Mouse (Mus musculus) hindbrain, embryonic 11.5 days (tissue): Measurements from ENCODE around the gene Slco2b1. TPM values are rescaled to one million over a fixed set of nuclear protein-coding genes. Genes with fewer than 3 reads are reported as not detected.

ENCODE experiments used
- ATAC-seq: fragments of 200-750 bp; cut with Nextera tagmentation; 2 replicates; pipeline ENCODE4 v1.8.0; 2017; ENCODE audit warnings: mild to moderate bottlenecking, moderate TSS enrichment, moderate library complexity; ENCODE audit not compliant: low FRiP score
- DNase-seq: peaks from one replicate; pipeline ENCODE4 v3.0.0-alpha.2; 2015; ENCODE audit warnings: low spot score
- H3K27ac ChIP-seq: fragments of 300-500 bp; sonication (generic); 2 replicates; pipeline ENCODE4 v1.5.1; 2014; ENCODE audit warnings: mild to moderate bottlenecking, low read depth, low read length
- H3K27me3 ChIP-seq: fragments of 300-500 bp; sonication (generic); 2 replicates; pipeline ENCODE4 v1.6.1; 2014; ENCODE audit warnings: mild to moderate bottlenecking, low read length, moderate library complexity, mixed read lengths; ENCODE audit not compliant: control insufficient read depth, insufficient read depth
- H3K36me3 ChIP-seq: fragments of 300-500 bp; sonication (generic); 2 replicates; pipeline ENCODE4 v1.6.1; 2014; ENCODE audit warnings: mild to moderate bottlenecking, low read length, moderate library complexity, mixed read lengths; ENCODE audit not compliant: control insufficient read depth, insufficient read depth
- H3K4me1 ChIP-seq: fragments of 300-500 bp; sonication (generic); replicated peaks from 2 replicates; pipeline ENCODE4 v1.6.1; 2014; ENCODE audit warnings: low read length, mixed read lengths; ENCODE audit not compliant: control insufficient read depth, insufficient read depth
- H3K4me2 ChIP-seq: fragments of 300-500 bp; sonication (generic); replicated peaks from 2 replicates; pipeline ENCODE4 v1.6.1; 2014; ENCODE audit warnings: mild to moderate bottlenecking, low read depth, low read length
- H3K4me3 ChIP-seq: fragments of 300-500 bp; sonication (generic); 2 replicates; pipeline ENCODE4 v1.5.1; 2014; ENCODE audit warnings: low read depth, low read length
- H3K9ac ChIP-seq: fragments of 300-500 bp; sonication (generic); 2 replicates; pipeline ENCODE4 v1.6.1; 2014; ENCODE audit warnings: low read depth, low read length
- H3K9me3 ChIP-seq: fragments of 300-500 bp; sonication (generic); 2 replicates; pipeline ENCODE4 v1.6.1; 2016; ENCODE audit warnings: low read length; ENCODE audit not compliant: control insufficient read depth
- WGBS: fragments of 180-500 bp; shearing (Covaris S2); extraction: QIAGEN DNeasy Blood & Tissue Kit; methylation state at CpG from one replicate; pipeline ENCODE4 v1.1.7; 2014; 5-methylcytosine and 5-hydroxymethylcytosine counted together
- polyA plus RNA-seq: library from polyadenylated mRNA; unstranded; fragments of >200 nt; fragmentation: Nextera tagmentation; extraction: Ambion mirVana; gene quantifications from 2 replicates; pipeline ENCODE4 v1.2.1, GENCODE M21; 2014

The Slco2b1 gene
- polyA plus RNA-seq, 1 experiment from 2014 or later = 2.4 TPM

- Histone ChIP-seq H3K4me1 (no peaks in the 10 kb centered on the region; the same call in 1 of the 2 replicates), H3K27me3 (no peaks in the 10 kb centered on the region), H3K27ac (no peak overlapping the region), H3K9ac (no peak overlapping the region), H3K4me3 (no peak overlapping the region), H3K9me3 (no peaks in the 10 kb centered on the region), H3K4me2 (no peak overlapping the region), H3K36me3 (no peaks in the 10 kb centered on the region)
- DNase-seq (no peak), ATAC-seq (no peak)
- 90% methylated on average over 10 of the region's 10 CpGs for WGBS
These were observed 45.2 kb downstream of the Slco2b1 start for GRCm38 (mm10) chr7:99665731-99666452.

GRCm38 (mm10) chr7:99664571-99665485, 46.3 kb downstream of the Slco2b1 start:
- no peak overlapping the region for H3K4me3 ChIP-seq
- H3K9me3 ChIP-seq = no peaks in the 10 kb centered on the region
- no peaks in the 10 kb centered on the region for H3K27me3 ChIP-seq
- DNase-seq (no peak), ATAC-seq (no peak)
- no peaks in the 10 kb centered on the region for H3K4me1 ChIP-seq
- no peak overlapping the region for H3K27ac ChIP-seq
- H3K36me3 ChIP-seq = no peaks in the 10 kb centered on the region
- H3K4me2 ChIP-seq = no peak overlapping the region
- no peak overlapping the region; the same call in 1 of the 2 replicates for H3K9ac ChIP-seq
- WGBS = 55% methylated on average over 11 of the region's 11 CpGs

- no peak overlapping the region for H3K4me3 ChIP-seq
- WGBS = 88% methylated on average over 9 of the region's 9 CpGs
- no peak for ATAC-seq
- no peak overlapping the region for H3K27ac ChIP-seq
- no peaks in the 10 kb centered on the region for H3K36me3 ChIP-seq
- H3K27me3 ChIP-seq = no peaks in the 10 kb centered on the region
- no peaks in the 10 kb centered on the region for H3K4me1 ChIP-seq
- H3K4me2 ChIP-seq = no peak overlapping the region
- no peak for DNase-seq
- H3K9ac ChIP-seq = no peak overlapping the region
- H3K9me3 ChIP-seq = no peaks in the 10 kb centered on the region
These were observed 47.5 kb downstream of the Slco2b1 start for GRCm38 (mm10) chr7:99663507-99664220.

- WGBS = 71% methylated on average over 2 of the region's 2 CpGs
- Histone ChIP-seq H3K4me3 (no peak overlapping the region), H3K36me3 (no peaks in the 10 kb centered on the region), H3K9me3 (no peaks in the 10 kb centered on the region), H3K9ac (no peak overlapping the region), H3K4me1 (no peaks in the 10 kb centered on the region), H3K4me2 (no peak overlapping the region), H3K27me3 (no peaks in the 10 kb centered on the region), H3K27ac (no peak overlapping the region)
- ATAC-seq = no peak
- DNase-seq = no peak
These were observed 48.8 kb downstream of the Slco2b1 start for GRCm38 (mm10) chr7:99662311-99662710.

- 78% methylated on average over 14 of the region's 14 CpGs for WGBS
- Histone ChIP-seq H3K4me2 (no peak overlapping the region), H3K27me3 (no peaks in the 10 kb centered on the region), H3K9ac (0 out of 2 replicates have a peak overlapping the region, but pooled peaks have one; percentile 13), H3K4me1 (no peaks in the 10 kb centered on the region), H3K27ac (no peak overlapping the region), H3K9me3 (no peaks in the 10 kb centered on the region), H3K36me3 (no peaks in the 10 kb centered on the region), H3K4me3 (no peak overlapping the region)
- ATAC-seq (no peak), DNase-seq (no peak)
These were observed 49.4 kb downstream of the Slco2b1 start for GRCm38 (mm10) chr7:99661571-99662230.

- 87% methylated on average over 9 of the region's 9 CpGs for WGBS
- no peak overlapping the region for H3K4me3 ChIP-seq
These were observed 50.1 kb downstream of the Slco2b1 start for GRCm38 (mm10) chr7:99661071-99661470.

GRCm38 (mm10) chr7:99659379-99660029, 51.6 kb downstream of the Slco2b1 start:
- Histone ChIP-seq H3K4me1 (no peaks in the 10 kb centered on the region), H3K4me2 (no peak overlapping the region), H3K9ac (no peak overlapping the region), H3K27ac (no peak overlapping the region), H3K36me3 (no peaks in the 10 kb centered on the region), H3K27me3 (no peaks in the 10 kb centered on the region), H3K4me3 (no peak overlapping the region), H3K9me3 (no peaks in the 10 kb centered on the region)
- 45% methylated on average over 12 of the region's 12 CpGs for WGBS
- ATAC-seq = peak; percentile 54; the same call in 1 of the 2 replicates
- DNase-seq = peak; percentile 89

More at GRCm38 (mm10) chr7:99661071-99661470, 50.1 kb downstream of the Slco2b1 start:
- no peak for ATAC-seq
- Histone ChIP-seq H3K27ac (no peak overlapping the region), H3K36me3 (no peaks in the 10 kb centered on the region), H3K9ac (no peak overlapping the region), H3K27me3 (no peaks in the 10 kb centered on the region), H3K4me1 (no peaks in the 10 kb centered on the region), H3K4me2 (no peak overlapping the region), H3K9me3 (no peaks in the 10 kb centered on the region)
- DNase-seq = no peak

GRCm38 (mm10) chr7:99654244-99654643, 56.9 kb downstream of the Slco2b1 start:
- Histone ChIP-seq H3K27ac (no peak overlapping the region), H3K9me3 (no peaks in the 10 kb centered on the region), H3K4me1 (no peaks in the 10 kb centered on the region), H3K4me2 (no peak overlapping the region), H3K9ac (no peak overlapping the region), H3K27me3 (no peaks in the 10 kb centered on the region), H3K36me3 (no peaks in the 10 kb centered on the region), H3K4me3 (no peak overlapping the region)
- ATAC-seq (no peak), DNase-seq (no peak)
- 78% methylated on average over 11 of the region's 11 CpGs for WGBS
